Mouse (Mus musculus) midbrain, embryonic 12.5 days (tissue): ENCODE results near the gene Tlr9. TPM values are rescaled to one million over a fixed set of nuclear protein-coding genes. Genes with fewer than 3 reads are reported as not detected.

Experiments used
- ATAC-seq: fragments of 200-750 bp; cut with Nextera tagmentation; 2 replicates; pipeline ENCODE4 v1.8.0; 2017; ENCODE audit warnings: low read depth, moderate TSS enrichment, moderate library complexity; ENCODE audit not compliant: low FRiP score
- H3K27ac ChIP-seq: fragments of 300-500 bp; sonication (generic); replicated peaks from 2 replicates; pipeline ENCODE4 v1.5.1; 2016; ENCODE audit warnings: mild to moderate bottlenecking
- H3K27me3 ChIP-seq: fragments of 300-500 bp; sonication (generic); 2 replicates; pipeline ENCODE4 v1.6.1; 2016; ENCODE audit warnings: mild to moderate bottlenecking
- H3K36me3 ChIP-seq: fragments of 300-500 bp; sonication (generic); 2 replicates; pipeline ENCODE4 v1.6.1; 2016
- H3K4me1 ChIP-seq: fragments of 300-500 bp; sonication (generic); 2 replicates; pipeline ENCODE4 v1.6.1; 2016
- H3K4me2 ChIP-seq: fragments of 300-500 bp; sonication (generic); replicated peaks from 2 replicates; pipeline ENCODE4 v1.6.1; 2016; ENCODE audit warnings: mild to moderate bottlenecking, moderate library complexity
- H3K4me3 ChIP-seq: fragments of 300-500 bp; sonication (generic); 2 replicates; pipeline ENCODE4 v1.5.1; 2016; ENCODE audit warnings: mild to moderate bottlenecking
- H3K9ac ChIP-seq: fragments of 300-500 bp; sonication (generic); replicated peaks from 2 replicates; pipeline ENCODE4 v1.6.1; 2016; ENCODE audit warnings: mild to moderate bottlenecking, moderate library complexity
- H3K9me3 ChIP-seq: fragments of 300-500 bp; sonication (generic); 2 replicates; pipeline ENCODE4 v1.6.1; 2016; ENCODE audit warnings: mild to moderate bottlenecking
- WGBS: fragments of 180-500 bp; shearing (Covaris S2); methylation state at CpG from one replicate; pipeline ENCODE4 v1.1.7; 2016; 5-methylcytosine and 5-hydroxymethylcytosine counted together
- microRNA counts: library from miRNA; unstranded; fragments of <30 nt; microRNA quantifications from one replicate; lab custom pipeline; 2017
- microRNA-seq: library from miRNA; unstranded; fragments of <30 nt; microRNA quantifications from one replicate; pipeline ENCODE4, GENCODE M21; 2017
- polyA plus RNA-seq: library from polyadenylated mRNA; unstranded; fragments of >200 nt; fragmentation: Nextera tagmentation; extraction: Ambion mirVana; gene quantifications from 2 replicates; pipeline ENCODE4 v1.2.1, GENCODE M21; 2016

Tlr9 gene
- polyA plus RNA-seq, 1 experiment from 2014 or later: not detected

GRCm38 (mm10) chr9:106274652-106275180 is 52.3 kb downstream of the Tlr9 start:
- ATAC-seq: no peak

GRCm38 (mm10) chr9:106275806-106276205 is 53.4 kb downstream of the Tlr9 start:
- Histone ChIP-seq H3K4me1 (peaks cover 4% of the 10 kb centered on the region), H3K9me3 (no peaks in the 10 kb centered on the region), H3K27ac (no peak overlapping the region), H3K4me2 (no peak overlapping the region), H3K36me3 (no peaks in the 10 kb centered on the region), H3K27me3 (no peaks in the 10 kb centered on the region), H3K9ac (no peak overlapping the region), H3K4me3 (no peak overlapping the region)
- ATAC-seq: no peak
- 77% methylated on average over 1 of the region's 1 CpGs for WGBS

More at GRCm38 (mm10) chr9:106274652-106275180, 52.3 kb downstream of the Tlr9 start:
- 94% methylated on average over 8 of the region's 8 CpGs for WGBS
- Histone ChIP-seq H3K27ac (no peak overlapping the region), H3K27me3 (no peaks in the 10 kb centered on the region), H3K4me2 (no peak overlapping the region), H3K9ac (no peak overlapping the region), H3K4me1 (peaks cover 6% of the 10 kb centered on the region), H3K9me3 (no peaks in the 10 kb centered on the region), H3K36me3 (no peaks in the 10 kb centered on the region), H3K4me3 (no peak overlapping the region)

MicroRNAs encoded within 50 kb of the gene (microRNA counts, 519-probe panel; counts per million panel counts)
- microRNA mmu-let-7g (lab: Ali Mortazavi, UCI): 7,967 counts per million, percentile 88 among the panel's probes with 10 or more counts

Small RNA genes within 50 kb of the gene (microRNA-seq; reads per million reads assigned to microRNA genes)
- gene Mirlet7g: 19,583 reads per million, percentile 98 among the genes with 10 or more reads in this experiment

Other genes with a start within 250 kb of the Tlr9 start
- 0.29 and 0.32 TPM in 2 replicates for gene Col6a4, start 125.8 kb upstream of the Tlr9 start, polyA plus RNA-seq
- gene Glyctk, start 64.5 kb upstream of the Tlr9 start, polyA plus RNA-seq: 10.8 and 11.0 TPM in 2 replicates
- gene Wdr82, start 51.7 kb upstream of the Tlr9 start, polyA plus RNA-seq: 35.6 and 36.3 TPM in 2 replicates
- gene Ppm1m, start 22.9 kb upstream of the Tlr9 start, polyA plus RNA-seq: 31.9 and 39.1 TPM in 2 replicates
- gene Twf2, start 19.5 kb upstream of the Tlr9 start, polyA plus RNA-seq: 53.1 and 58.0 TPM in 2 replicates
- 79.0 and 87.6 TPM in 2 replicates for gene Alas1, start 26.1 kb downstream of the Tlr9 start, polyA plus RNA-seq
- 21.0 and 23.2 TPM in 2 replicates for gene Poc1a, start 58.5 kb downstream of the Tlr9 start, polyA plus RNA-seq
- 14.5 and 14.9 TPM in 2 replicates for gene Dusp7, start 146.0 kb downstream of the Tlr9 start, polyA plus RNA-seq
- gene Rpl29, start 206.9 kb downstream of the Tlr9 start, polyA plus RNA-seq: 716 and 732 TPM in 2 replicates
- 30.1 and 30.5 TPM in 2 replicates for gene Acy1, start 215.7 kb downstream of the Tlr9 start, polyA plus RNA-seq
- 4.2 and 4.7 TPM in 2 replicates for gene Abhd14b, start 224.9 kb downstream of the Tlr9 start, polyA plus RNA-seq
- gene Abhd14a, start 225.1 kb downstream of the Tlr9 start, polyA plus RNA-seq: 34.1 and 36.5 TPM in 2 replicates
- gene Pcbp4, start 230.7 kb downstream of the Tlr9 start, polyA plus RNA-seq: 343 and 348 TPM in 2 replicates
- 0.71 and 0.79 TPM in 2 replicates for gene Gpr62, start 243.3 kb downstream of the Tlr9 start, polyA plus RNA-seq